Mouse (Mus musculus): Measurements from ENCODE around the gene Efcab9.

- TF ChIP-seq POLR2A (IDR thresholded peaks at IDR 0.05; ENCODE audit: borderline replicate concordance, low read depth, low read length) (no peak), CTCF (IDR thresholded peaks at IDR 0.05; ENCODE audit: low read depth, low read length) (no peak)
Observed at GRCm38 (mm10) chr11:32580305-32580947, 48.5 kb upstream of the Efcab9 start.
